Mouse (Mus musculus): ENCODE data around the gene Pacrg. TPM values are rescaled to one million over a fixed set of nuclear protein-coding genes. Genes with fewer than 3 reads are reported as not detected.

Gene Pacrg
- polyA plus RNA-seq, 1 experiment from 2014 or later = 9.3 TPM

GRCm38 (mm10) chr17:10451306-10452077, 388.6 kb downstream of the Pacrg start:
- Histone ChIP-seq H3K4me3 (no peak overlapping the region), H3K9ac (no peak overlapping the region), H3K4me1 (peaks cover 34% of the 10 kb centered on the region), H3K4me2 (replicated peaks) (no peak overlapping the region), H3K27me3 (no peaks in the 10 kb centered on the region), H3K9me3 (replicated peaks) (no peaks in the 10 kb centered on the region), H3K27ac (peak overlapping the region; percentile 66), H3K36me3 (no peaks in the 10 kb centered on the region)
- ATAC-seq (ENCODE audit: low FRiP score) = peak; percentile 66
- 32% methylated on average over 10 of the region's 10 CpGs for WGBS

GRCm38 (mm10) chr17:10449800-10450299, 390.3 kb downstream of the Pacrg start:
- Histone ChIP-seq H3K27me3 (no peaks in the 10 kb centered on the region), H3K9me3 (replicated peaks) (no peaks in the 10 kb centered on the region), H3K4me3 (no peak overlapping the region), H3K27ac (0 out of 2 replicates have a peak overlapping the region, but pooled peaks have one; percentile 66), H3K4me2 (replicated peaks) (no peak overlapping the region), H3K9ac (no peak overlapping the region), H3K4me1 (peaks cover 34% of the 10 kb centered on the region), H3K36me3 (no peaks in the 10 kb centered on the region)
- WGBS = 74% methylated on average over 14 of the region's 14 CpGs
- 0 out of 2 replicates have a peak, but pooled peaks have one; percentile 20 for ATAC-seq (ENCODE audit: low FRiP score)

- Histone ChIP-seq H3K27ac (0 out of 2 replicates have a peak overlapping the region, but pooled peaks have one; percentile 37), H3K36me3 (no peaks in the 10 kb centered on the region), H3K4me3 (no peak overlapping the region), H3K4me2 (replicated peaks) (no peak overlapping the region), H3K4me1 (peaks cover 34% of the 10 kb centered on the region), H3K9me3 (replicated peaks) (no peaks in the 10 kb centered on the region), H3K9ac (no peak overlapping the region), H3K27me3 (no peaks in the 10 kb centered on the region)
- no peak for ATAC-seq (ENCODE audit: low FRiP score)
- WGBS = 66% methylated on average over 5 of the region's 5 CpGs
These were observed 391.7 kb downstream of the Pacrg start for GRCm38 (mm10) chr17:10448417-10448816.

GRCm38 (mm10) chr17:10441501-10442111, 398.5 kb downstream of the Pacrg start:
- Histone ChIP-seq H3K4me3 (no peak overlapping the region), H3K36me3 (no peaks in the 10 kb centered on the region), H3K27ac (peak overlapping the region; percentile 81), H3K4me1 (peaks cover 22% of the 10 kb centered on the region), H3K9me3 (replicated peaks) (no peaks in the 10 kb centered on the region), H3K4me2 (replicated peaks) (0 out of 2 replicates have a peak overlapping the region, but pooled peaks have one; percentile 21), H3K27me3 (no peaks in the 10 kb centered on the region), H3K9ac (peak overlapping the region; percentile 36; the same call in 1 of the 2 replicates)
- WGBS = 21% methylated on average over 16 of the region's 16 CpGs
- ATAC-seq (ENCODE audit: low FRiP score) = peak; percentile 95

- H3K4me2 ChIP-seq (replicated peaks) = no peak overlapping the region
- no peak overlapping the region for H3K4me3 ChIP-seq
- H3K4me1 ChIP-seq = peaks cover 22% of the 10 kb centered on the region
- WGBS = 72% methylated on average over 3 of the region's 3 CpGs
- no peaks in the 10 kb centered on the region for H3K36me3 ChIP-seq
- no peaks in the 10 kb centered on the region for H3K27me3 ChIP-seq
- ATAC-seq (ENCODE audit: low FRiP score) = 0 out of 2 replicates have a peak, but pooled peaks have one; percentile 1
- no peaks in the 10 kb centered on the region for H3K9me3 ChIP-seq (replicated peaks)
- H3K9ac ChIP-seq = no peak overlapping the region
- peak overlapping the region; percentile 81; the same call in 1 of the 2 replicates for H3K27ac ChIP-seq
These were observed 399.1 kb downstream of the Pacrg start for GRCm38 (mm10) chr17:10440961-10441360.

- peaks cover 22% of the 10 kb centered on the region for H3K4me1 ChIP-seq
- H3K9me3 ChIP-seq (replicated peaks) = no peaks in the 10 kb centered on the region
- 56% methylated on average over 8 of the region's 8 CpGs for WGBS
- no peak overlapping the region for H3K9ac ChIP-seq
- H3K36me3 ChIP-seq = no peaks in the 10 kb centered on the region
- no peak overlapping the region for H3K4me3 ChIP-seq
- H3K27ac ChIP-seq = no peak overlapping the region
- H3K4me2 ChIP-seq (replicated peaks) = no peak overlapping the region
- H3K27me3 ChIP-seq = no peaks in the 10 kb centered on the region
- ATAC-seq (ENCODE audit: low FRiP score) = no peak
These were observed 400.3 kb downstream of the Pacrg start for GRCm38 (mm10) chr17:10439815-10440214.

- ATAC-seq (ENCODE audit: low FRiP score) = no peak
- no peak overlapping the region for H3K4me3 ChIP-seq
- 59% methylated on average over 1 of the region's 1 CpGs for WGBS
- H3K27me3 ChIP-seq = no peaks in the 10 kb centered on the region
- no peaks in the 10 kb centered on the region for H3K36me3 ChIP-seq
- H3K4me1 ChIP-seq = peaks cover 8% of the 10 kb centered on the region; the same call in 1 of the 2 replicates
- H3K9me3 ChIP-seq (replicated peaks) = no peaks in the 10 kb centered on the region
- H3K9ac ChIP-seq = no peak overlapping the region
- no peak overlapping the region for H3K27ac ChIP-seq
- H3K4me2 ChIP-seq (replicated peaks) = no peak overlapping the region
These were observed 405.2 kb downstream of the Pacrg start for GRCm38 (mm10) chr17:10434867-10435266.

GRCm38 (mm10) chr17:10432525-10433180, 407.5 kb downstream of the Pacrg start:
- 0 out of 2 replicates have a peak, but pooled peaks cover 5% of the 10 kb centered on the region for H3K4me1 ChIP-seq
- no peak overlapping the region for H3K27ac ChIP-seq
- no peak overlapping the region for H3K4me3 ChIP-seq
- H3K4me2 ChIP-seq (replicated peaks) = no peak overlapping the region
- no peaks in the 10 kb centered on the region for H3K27me3 ChIP-seq
- ATAC-seq (ENCODE audit: low FRiP score) = no peak
- WGBS = 88% methylated on average over 7 of the region's 7 CpGs
- H3K9ac ChIP-seq = no peak overlapping the region
- no peaks in the 10 kb centered on the region for H3K9me3 ChIP-seq (replicated peaks)
- H3K36me3 ChIP-seq = no peaks in the 10 kb centered on the region

GRCm38 (mm10) chr17:10431849-10432524, 408.1 kb downstream of the Pacrg start:
- H3K4me1 ChIP-seq = 0 out of 2 replicates have a peak, but pooled peaks cover 5% of the 10 kb centered on the region
- no peak overlapping the region for H3K27ac ChIP-seq
- H3K9me3 ChIP-seq (replicated peaks) = no peaks in the 10 kb centered on the region
- no peak overlapping the region for H3K4me3 ChIP-seq
- no peak for ATAC-seq (ENCODE audit: low FRiP score)
- H3K27me3 ChIP-seq = no peaks in the 10 kb centered on the region
- no peaks in the 10 kb centered on the region for H3K36me3 ChIP-seq
- H3K4me2 ChIP-seq (replicated peaks) = no peak overlapping the region
- 62% methylated on average over 6 of the region's 6 CpGs for WGBS
- no peak overlapping the region for H3K9ac ChIP-seq

GRCm38 (mm10) chr17:10430831-10431230, 409.3 kb downstream of the Pacrg start:
- Histone ChIP-seq H3K4me3 (no peak overlapping the region), H3K27ac (no peak overlapping the region), H3K4me1 (0 out of 2 replicates have a peak, but pooled peaks cover 5% of the 10 kb centered on the region), H3K4me2 (replicated peaks) (no peak overlapping the region), H3K27me3 (no peaks in the 10 kb centered on the region), H3K9me3 (replicated peaks) (no peaks in the 10 kb centered on the region), H3K9ac (no peak overlapping the region), H3K36me3 (no peaks in the 10 kb centered on the region)
- WGBS = 85% methylated on average over 4 of the region's 4 CpGs
- no peak for ATAC-seq (ENCODE audit: low FRiP score)

GRCm38 (mm10) chr17:10429406-10429805, 410.7 kb downstream of the Pacrg start:
- Histone ChIP-seq H3K4me1 (0 out of 2 replicates have a peak, but pooled peaks cover under 1% of the 10 kb centered on the region), H3K4me3 (no peak overlapping the region), H3K27ac (no peak overlapping the region), H3K9me3 (replicated peaks) (no peaks in the 10 kb centered on the region), H3K27me3 (no peaks in the 10 kb centered on the region), H3K4me2 (replicated peaks) (no peak overlapping the region), H3K36me3 (no peaks in the 10 kb centered on the region), H3K9ac (no peak overlapping the region)
- no peak for ATAC-seq (ENCODE audit: low FRiP score)
- WGBS = 88% methylated on average over 11 of the region's 11 CpGs

All from hindbrain, embryonic 12.5 days (tissue).